Mouse (Mus musculus) heart, adult 2 months (tissue): ENCODE results near the gene Parvg.

Source experiments
- CTCF ChIP-seq: fragments of 200-600 bp; IDR thresholded peaks from 2 replicates; pipeline ENCODE4 v1.8.1; 2022; ENCODE audit warnings: antibody characterized with exemption, mild to moderate bottlenecking, moderate library complexity
- EP300 ChIP-seq: fragments of 200-500 bp; IDR thresholded peaks from 2 replicates; pipeline ENCODE4 v1.6.1; 2011; ENCODE audit warnings: low read depth, low read length, control low read depth; ENCODE audit not compliant: insufficient read depth
- POLR2A ChIP-seq: fragments of 200-500 bp; IDR thresholded peaks from 2 replicates; pipeline ENCODE4 v1.6.1; 2011; ENCODE audit warnings: mild to moderate bottlenecking, low read depth, low read length, control low read depth; ENCODE audit not compliant: insufficient read depth

DNA sequence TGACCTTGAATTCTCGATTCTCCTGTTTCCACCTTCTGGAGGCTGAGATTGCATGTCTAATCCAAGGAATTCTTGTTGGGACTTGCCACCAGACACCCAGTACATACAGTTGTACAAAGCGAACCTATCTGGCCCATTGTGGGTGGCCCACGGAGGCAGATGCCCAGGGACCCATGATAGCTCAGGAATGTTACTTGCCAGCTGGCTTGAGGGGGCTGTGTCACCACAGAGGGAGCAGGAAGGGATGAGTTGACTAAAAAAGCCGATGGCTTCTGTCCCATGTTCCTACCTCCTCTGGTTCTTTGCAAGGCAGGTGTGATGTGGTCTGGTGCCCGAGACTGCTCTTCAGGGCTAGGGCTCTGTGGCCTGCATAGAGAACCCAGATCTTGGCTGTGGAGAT, 32.7 kb upstream of the Parvg start:
- TF ChIP-seq CTCF (no peak), POLR2A (no peak), EP300 (no peak)
